22 mouse cellular contexts compared by ENCODE assay signal in genomic region chr3:120761223-120761622, GRCm38 (mm10).
"Had no signal": no experiment of that assay in that cellular context is flagged by ENCODE, and none has a peak within 500 bp of the region (broad histone marks: within the 10 kb centered on the region; RNA-seq: fewer than 3 reads in every experiment).

No protein-coding gene starts in this region.

- ATAC-seq: liver, embryonic 12.5 days; midbrain, embryonic 13.5 days had no signal

- H3K4me3 ChIP-seq: left cerebral cortex, adult 2 months; limb, embryonic 10.5 days; limb, embryonic 13.5 days; liver, embryonic 12.5 days; liver, embryonic 15.5 days; lung, embryonic 15.5 days; megakaryocyte, embryonic 14.5 days; midbrain, embryonic 10.5 days; midbrain, embryonic 13.5 days; neural tube, embryonic 12.5 days; neural tube, embryonic 15.5 days had no signal

- H3K4me2 ChIP-seq: limb, embryonic 13.5 days; liver, embryonic 12.5 days; liver, embryonic 15.5 days; lung, embryonic 15.5 days; midbrain, embryonic 13.5 days; neural tube, embryonic 12.5 days; neural tube, embryonic 15.5 days had no signal

- H3K27me3 ChIP-seq: limb, embryonic 13.5 days; liver, embryonic 12.5 days; liver, embryonic 15.5 days; lung, embryonic 15.5 days; megakaryocyte, embryonic 14.5 days; midbrain, embryonic 13.5 days; neural tube, embryonic 12.5 days; neural tube, embryonic 15.5 days had no signal

- H3K9ac ChIP-seq: limb, embryonic 13.5 days; liver, embryonic 12.5 days; liver, embryonic 15.5 days; lung, embryonic 15.5 days; midbrain, embryonic 13.5 days; neural tube, embryonic 12.5 days; neural tube, embryonic 15.5 days had no signal

- H3K4me1 ChIP-seq: limb, embryonic 10.5 days; limb, embryonic 13.5 days; liver, embryonic 12.5 days; liver, embryonic 15.5 days; lung, embryonic 15.5 days; megakaryocyte, embryonic 14.5 days; midbrain, embryonic 10.5 days; midbrain, embryonic 13.5 days; neural tube, embryonic 12.5 days; neural tube, embryonic 15.5 days had no signal

- DNase-seq: kidney, postnatal 36 days; layer of hippocampus, postnatal 36 days; liver; right cerebral cortex, adult 18-20 months; right cerebral cortex, postnatal 14 days; right cerebral cortex, postnatal 4 days; thymus, adult 2 months; thymus, postnatal 14 days; thymus, postnatal 4 days had no signal

- H3K36me3 ChIP-seq: limb, embryonic 10.5 days; limb, embryonic 13.5 days; liver, embryonic 12.5 days; liver, embryonic 15.5 days; lung, embryonic 15.5 days; midbrain, embryonic 10.5 days; midbrain, embryonic 13.5 days; neural tube, embryonic 12.5 days; neural tube, embryonic 15.5 days had no signal

- H3K27ac ChIP-seq: kidney, postnatal 0 days; left cerebral cortex, adult 2 months; limb, embryonic 10.5 days; limb, embryonic 13.5 days; liver, embryonic 12.5 days; liver, embryonic 15.5 days; lung, embryonic 15.5 days; midbrain, embryonic 10.5 days; midbrain, embryonic 13.5 days; neural tube, embryonic 12.5 days; neural tube, embryonic 15.5 days; stomach, postnatal 0 days had no signal

- H3K9me3 ChIP-seq: limb, embryonic 10.5 days; limb, embryonic 13.5 days; liver, embryonic 12.5 days; liver, embryonic 15.5 days; lung, embryonic 15.5 days; midbrain, embryonic 10.5 days; midbrain, embryonic 13.5 days; neural tube, embryonic 12.5 days; neural tube, embryonic 15.5 days had no signal
